Mouse (Mus musculus) spleen, embryonic (tissue): Measurements from ENCODE around the gene Gm16427.
"Not testable (repeated sequence)": the region's sequence is repeated elsewhere in the genome, so short reads cannot be mapped to it uniquely, and the experiment has no call there.

Experiments used
- CTCF ChIA-PET: fragments of 350-600 bp; sonication (Branson Sonifier 250); formaldehyde crosslinking; loops from one replicate; lab custom pipeline; 2022; lab: Charles Lee

Gm16427 gene

GRCm38 (mm10) chr5:93540100-93540499 lies at the start of gene Gm16427:
TSS of gene Gm16427 (minus strand) at chr5:93540200.
- CTCF ChIA-PET: not testable (repeated sequence)
